Mouse (Mus musculus) heart, embryonic 16.5 days (tissue): ENCODE data around the gene Telo2. TPM values are rescaled to one million over a fixed set of nuclear protein-coding genes. Genes with fewer than 3 reads are reported as not detected.

Source experiments
- ATAC-seq: fragments of 200-750 bp; cut with Nextera tagmentation; replicated peaks from 2 replicates; pipeline ENCODE4 v1.8.0; 2017; ENCODE audit warnings: moderate number of reproducible peaks; ENCODE audit not compliant: insufficient read depth, low FRiP score; ENCODE audit errors: extremely low read depth
- H3K27ac ChIP-seq: fragments of 300-500 bp; sonication (generic); 2 replicates; pipeline ENCODE4 v1.5.1; 2014; ENCODE audit warnings: mild to moderate bottlenecking, low read length, control low read depth, moderate library complexity
- H3K27me3 ChIP-seq: fragments of 300-500 bp; sonication (generic); 2 replicates; pipeline ENCODE4 v1.6.1; 2014; ENCODE audit warnings: low read length, mixed read lengths; ENCODE audit not compliant: control insufficient read depth, insufficient read depth
- H3K36me3 ChIP-seq: fragments of 300-500 bp; sonication (generic); 2 replicates; pipeline ENCODE4 v1.6.1; 2014; ENCODE audit not compliant: control insufficient read depth, insufficient read depth
- H3K4me1 ChIP-seq: fragments of 300-500 bp; sonication (generic); 2 replicates; pipeline ENCODE4 v1.6.1; 2014; ENCODE audit warnings: low read length, mixed read lengths; ENCODE audit not compliant: control insufficient read depth, insufficient read depth
- H3K4me2 ChIP-seq: fragments of 300-500 bp; sonication (generic); 2 replicates; pipeline ENCODE4 v1.6.1; 2014; ENCODE audit warnings: low read depth, mild to moderate bottlenecking, control low read depth, low read length
- H3K4me3 ChIP-seq: fragments of 300-500 bp; sonication (generic); 2 replicates; pipeline ENCODE4 v1.5.1; 2014; ENCODE audit warnings: mild to moderate bottlenecking, control low read depth, low read length
- H3K9ac ChIP-seq: fragments of 300-500 bp; sonication (generic); 2 replicates; pipeline ENCODE4 v1.6.1; 2014; ENCODE audit warnings: low read length, control low read depth
- H3K9me3 ChIP-seq: fragments of 300-500 bp; sonication (generic); replicated peaks from 2 replicates; pipeline ENCODE4 v1.6.1; 2016; ENCODE audit warnings: low read length; ENCODE audit not compliant: control insufficient read depth
- WGBS: fragments of 180-500 bp; shearing (Covaris S2); extraction: QIAGEN DNeasy Blood & Tissue Kit; methylation state at CpG from one replicate; pipeline ENCODE4 v1.1.7; 2014; 5-methylcytosine and 5-hydroxymethylcytosine counted together
- polyA plus RNA-seq: library from polyadenylated mRNA; unstranded; fragments of >200 nt; fragmentation: Nextera tagmentation; extraction: Ambion mirVana; gene quantifications from 2 replicates; pipeline ENCODE4 v1.2.1, GENCODE M21; 2015

The Telo2 gene
- polyA plus RNA-seq, 1 experiment from 2014 or later: 31.3 TPM

DNA sequence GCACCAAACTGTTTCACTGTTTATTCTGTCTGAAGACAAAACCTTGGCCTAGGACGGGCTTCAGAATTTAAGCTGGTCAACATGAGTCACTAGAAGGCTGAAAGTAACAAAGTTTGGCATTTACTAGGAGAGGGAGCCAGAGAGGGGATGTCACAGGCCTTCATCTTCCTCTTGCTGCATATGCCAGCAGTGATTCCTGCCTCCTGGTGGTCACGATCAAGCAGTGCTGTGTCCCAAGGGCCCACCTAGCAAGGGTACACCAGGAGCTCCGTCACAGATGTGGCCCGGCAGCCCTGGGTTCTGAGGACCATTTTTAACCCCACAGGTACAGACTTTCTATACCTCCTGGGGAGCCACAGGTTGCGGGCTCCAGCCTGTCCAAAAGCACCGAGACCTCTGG lies 58.7 kb downstream of the Telo2 start:
- H3K9ac ChIP-seq: no peak overlapping the region
- no peaks in the 10 kb centered on the region for H3K27me3 ChIP-seq
- no peak overlapping the region for H3K4me3 ChIP-seq
- H3K4me1 ChIP-seq: no peaks in the 10 kb centered on the region
- no peak for ATAC-seq
- H3K27ac ChIP-seq: no peak overlapping the region
- H3K36me3 ChIP-seq: peaks cover 15% of the 10 kb centered on the region
- no peaks in the 10 kb centered on the region for H3K9me3 ChIP-seq
- WGBS: 80% methylated on average over 6 of the region's 6 CpGs
- no peak overlapping the region for H3K4me2 ChIP-seq

DNA sequence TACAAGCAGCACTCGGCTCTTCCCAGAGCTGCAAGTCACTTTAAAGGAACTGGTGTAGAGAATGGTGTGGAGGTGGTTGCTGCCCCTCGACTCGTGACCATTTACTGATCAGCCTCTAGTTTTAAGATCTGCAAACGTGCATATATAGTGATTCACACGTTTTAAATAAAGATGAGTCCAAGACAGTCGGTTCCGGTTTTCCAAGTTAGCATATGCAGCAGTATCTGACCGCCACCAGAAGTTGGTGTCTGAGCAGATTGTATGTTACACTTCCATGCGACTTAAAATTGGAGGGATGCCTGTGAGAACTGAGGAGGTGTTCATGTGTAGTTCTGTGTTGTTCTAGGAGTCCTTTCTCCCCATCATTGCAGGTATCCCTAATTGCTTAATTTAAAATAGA lies 62.5 kb downstream of the Telo2 start:
- no peak overlapping the region for H3K27ac ChIP-seq
- H3K36me3 ChIP-seq: peaks cover 12% of the 10 kb centered on the region; the same call in 1 of the 2 replicates
- H3K4me1 ChIP-seq: no peaks in the 10 kb centered on the region
- no peak overlapping the region for H3K4me3 ChIP-seq
- H3K9me3 ChIP-seq: no peaks in the 10 kb centered on the region
- ATAC-seq: no peak
- H3K4me2 ChIP-seq: no peak overlapping the region
- WGBS: 80% methylated on average over 9 of the region's 9 CpGs
- no peaks in the 10 kb centered on the region for H3K27me3 ChIP-seq
- no peak overlapping the region for H3K9ac ChIP-seq

Other genes starting within 250 kb of the Telo2 start
- 0.40 and 0.70 TPM in 2 replicates for gene Igfals, start 250.0 kb downstream of the Telo2 start, polyA plus RNA-seq
- 37.9 and 38.3 TPM in 2 replicates for gene Nubp2, start 229.6 kb downstream of the Telo2 start, polyA plus RNA-seq
- gene Spsb3, start 229.3 kb downstream of the Telo2 start, polyA plus RNA-seq: 33.7 and 34.0 TPM in 2 replicates
- gene Eme2, start 220.9 kb downstream of the Telo2 start, polyA plus RNA-seq: 18.2 and 20.4 TPM in 2 replicates
- gene Mrps34, start 220.9 kb downstream of the Telo2 start, polyA plus RNA-seq: 86.8 and 94.8 TPM in 2 replicates
- 38.2 and 42.1 TPM in 2 replicates for gene Nme3, start 219.5 kb downstream of the Telo2 start, polyA plus RNA-seq
- 30.1 and 33.0 TPM in 2 replicates for gene Mapk8ip3, start 179.0 kb downstream of the Telo2 start, polyA plus RNA-seq
- gene Jpt2, start 155.3 kb downstream of the Telo2 start, polyA plus RNA-seq: 79.3 and 82.5 TPM in 2 replicates
- 3.9 and 4.2 TPM in 2 replicates for gene Cramp1l, start 100.2 kb downstream of the Telo2 start, polyA plus RNA-seq
- 11.6 TPM in 2 replicates for gene Ift140, start 99.9 kb downstream of the Telo2 start, polyA plus RNA-seq
- gene Tmem204, start 32.4 kb downstream of the Telo2 start, polyA plus RNA-seq: 26.7 and 36.1 TPM in 2 replicates
- gene Ptx4, start 4.8 kb upstream of the Telo2 start, polyA plus RNA-seq: 0.20 and 0.24 TPM in 2 replicates
- gene Clcn7, start 17.4 kb upstream of the Telo2 start, polyA plus RNA-seq: 16.1 and 19.2 TPM in 2 replicates
- gene Ccdc154, start 46.5 kb upstream of the Telo2 start, polyA plus RNA-seq: not detected in 2 replicates
- 0.32 and 0.95 TPM in 2 replicates for gene Gm38655, start 59.5 kb upstream of the Telo2 start, polyA plus RNA-seq
- 27.0 and 29.6 TPM in 2 replicates for gene BC003965, start 68.6 kb upstream of the Telo2 start, polyA plus RNA-seq
- 5.4 and 6.1 TPM in 2 replicates for gene Unkl, start 72.4 kb upstream of the Telo2 start, polyA plus RNA-seq
- 23.8 and 25.7 TPM in 2 replicates for gene Gnptg, start 124.2 kb upstream of the Telo2 start, polyA plus RNA-seq
- gene Tsr3, start 124.2 kb upstream of the Telo2 start, polyA plus RNA-seq: 26.9 and 31.0 TPM in 2 replicates
- gene Baiap3, start 140.4 kb upstream of the Telo2 start, polyA plus RNA-seq: 1.4 and 2.5 TPM in 2 replicates
- gene Ube2i, start 158.7 kb upstream of the Telo2 start, polyA plus RNA-seq: 345 and 358 TPM in 2 replicates
- 0.80 and 0.84 TPM in 2 replicates for gene Prss34, start 182.4 kb upstream of the Telo2 start, polyA plus RNA-seq
- not detected in 2 replicates for gene Prss28, start 192.7 kb upstream of the Telo2 start, polyA plus RNA-seq
- not detected in 2 replicates for gene Prss29, start 202.7 kb upstream of the Telo2 start, polyA plus RNA-seq
- 0.41 and 0.59 TPM in 2 replicates for gene Tpsab1, start 229.6 kb upstream of the Telo2 start, polyA plus RNA-seq